Mouse (Mus musculus) liver, embryonic 12.5 days (tissue): ENCODE measurements around the gene Pygo1. TPM values are rescaled to one million over a fixed set of nuclear protein-coding genes. Genes with fewer than 3 reads are reported as not detected.
A peak's percentile ranks its signal among the peaks of the same experiment; 100 is the strongest.

Source experiments
- ATAC-seq: fragments of 200-750 bp; cut with Nextera tagmentation; 2 replicates; pipeline ENCODE4 v1.8.0; 2017; ENCODE audit warnings: moderate number of reproducible peaks, mild to moderate bottlenecking, moderate library complexity
- H3K27ac ChIP-seq: fragments of 300-500 bp; sonication (generic); 2 replicates; pipeline ENCODE4 v1.5.1; 2016; ENCODE audit warnings: mild to moderate bottlenecking
- H3K27me3 ChIP-seq: fragments of 300-500 bp; sonication (generic); replicated peaks from 2 replicates; pipeline ENCODE4 v1.6.1; 2016; ENCODE audit warnings: mild to moderate bottlenecking, moderate library complexity
- H3K36me3 ChIP-seq: fragments of 300-500 bp; sonication (generic); 2 replicates; pipeline ENCODE4 v1.6.1; 2016; ENCODE audit warnings: mild to moderate bottlenecking, moderate library complexity
- H3K4me1 ChIP-seq: fragments of 300-500 bp; sonication (generic); 2 replicates; pipeline ENCODE4 v1.6.1; 2016
- H3K4me2 ChIP-seq: fragments of 300-500 bp; sonication (generic); 2 replicates; pipeline ENCODE4 v1.6.1; 2016; ENCODE audit warnings: mild to moderate bottlenecking, moderate library complexity
- H3K4me3 ChIP-seq: fragments of 300-500 bp; sonication (generic); 2 replicates; pipeline ENCODE4 v1.5.1; 2016; ENCODE audit warnings: mild to moderate bottlenecking, moderate library complexity
- H3K9ac ChIP-seq: fragments of 300-500 bp; sonication (generic); 2 replicates; pipeline ENCODE4 v1.6.1; 2016; ENCODE audit warnings: mild to moderate bottlenecking, moderate library complexity
- H3K9me3 ChIP-seq: fragments of 300-500 bp; sonication (generic); replicated peaks from 2 replicates; pipeline ENCODE4 v1.6.1; 2016; ENCODE audit warnings: mild to moderate bottlenecking, moderate library complexity
- WGBS: fragments of 180-500 bp; shearing (Covaris S2); methylation state at CpG from one replicate; pipeline ENCODE4 v1.1.7; 2016; ENCODE audit not compliant: insufficient replicate concordance; 5-methylcytosine and 5-hydroxymethylcytosine counted together
- polyA plus RNA-seq: library from polyadenylated mRNA; unstranded; fragments of >200 nt; fragmentation: Nextera tagmentation; extraction: Ambion mirVana; gene quantifications from 2 replicates; pipeline ENCODE4 v1.2.1, GENCODE M21; 2016

Gene Pygo1
- polyA plus RNA-seq, 1 experiment from 2014 or later, result 0.35 TPM

DNA sequence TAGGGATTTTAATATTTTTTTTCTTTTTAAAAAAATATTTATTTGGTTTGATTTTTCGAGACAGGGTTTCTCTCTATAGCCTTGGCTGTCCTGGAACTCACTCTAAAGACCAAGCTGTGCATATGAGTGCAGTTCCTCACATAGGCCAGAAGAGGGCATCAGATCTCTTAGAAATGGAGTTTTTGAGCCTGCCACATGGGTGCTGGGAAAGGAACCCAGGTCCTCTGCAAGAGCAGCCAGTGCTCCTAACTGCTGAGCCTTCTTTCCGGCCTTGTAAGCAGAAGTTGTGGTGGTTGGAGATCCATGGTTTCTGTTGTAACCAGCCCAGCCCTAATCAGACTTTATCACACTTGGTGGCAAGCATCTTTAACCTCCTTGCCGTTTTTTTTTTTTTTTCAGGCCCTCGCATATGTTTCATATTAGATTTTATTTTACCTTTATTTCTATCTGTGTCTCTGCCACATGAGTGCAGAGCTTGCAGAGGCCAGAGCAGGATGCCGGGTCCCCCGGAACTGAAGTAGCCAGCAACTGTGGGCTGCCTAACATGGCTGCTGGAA lies 30.6 kb upstream of the Pygo1 start:
- Histone ChIP-seq H3K9ac (no peak overlapping the region), H3K4me2 (no peak overlapping the region), H3K36me3 (no peaks in the 10 kb centered on the region), H3K27me3 (no peaks in the 10 kb centered on the region), H3K4me1 (no peaks in the 10 kb centered on the region), H3K9me3 (no peaks in the 10 kb centered on the region), H3K27ac (no peak overlapping the region), H3K4me3 (no peak overlapping the region)
- ATAC-seq, result no peak
- WGBS, result 78% methylated on average over 6 of the region's 6 CpGs

DNA sequence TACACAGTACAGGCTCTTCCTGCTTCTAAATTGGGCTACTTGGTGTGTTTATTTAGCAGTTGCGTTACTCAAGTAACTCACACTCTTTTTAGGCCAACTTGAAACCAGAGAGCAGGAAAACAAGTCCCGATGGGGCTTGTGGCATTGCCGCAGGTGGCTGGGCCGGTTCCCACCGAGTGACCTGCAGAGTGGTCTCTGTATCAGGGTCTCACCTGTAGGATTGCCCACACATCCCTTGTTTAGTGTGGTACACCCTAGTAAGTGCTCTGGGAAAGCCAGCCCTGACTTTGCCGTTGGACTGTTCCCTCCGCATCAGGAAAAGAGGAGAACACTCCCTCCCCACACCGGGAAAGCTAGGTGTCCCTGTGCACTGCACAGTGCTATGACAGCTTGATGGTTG lies 23.4 kb upstream of the Pygo1 start:
- H3K36me3 ChIP-seq, result no peaks in the 10 kb centered on the region
- H3K4me2 ChIP-seq, result no peak overlapping the region
- ATAC-seq, result no peak
- H3K4me3 ChIP-seq, result no peak overlapping the region
- peaks cover 11% of the 10 kb centered on the region for H3K4me1 ChIP-seq
- no peak overlapping the region for H3K9ac ChIP-seq
- 77% methylated on average over 8 of the region's 8 CpGs for WGBS
- H3K9me3 ChIP-seq, result no peaks in the 10 kb centered on the region
- no peak overlapping the region for H3K27ac ChIP-seq
- no peaks in the 10 kb centered on the region for H3K27me3 ChIP-seq

DNA sequence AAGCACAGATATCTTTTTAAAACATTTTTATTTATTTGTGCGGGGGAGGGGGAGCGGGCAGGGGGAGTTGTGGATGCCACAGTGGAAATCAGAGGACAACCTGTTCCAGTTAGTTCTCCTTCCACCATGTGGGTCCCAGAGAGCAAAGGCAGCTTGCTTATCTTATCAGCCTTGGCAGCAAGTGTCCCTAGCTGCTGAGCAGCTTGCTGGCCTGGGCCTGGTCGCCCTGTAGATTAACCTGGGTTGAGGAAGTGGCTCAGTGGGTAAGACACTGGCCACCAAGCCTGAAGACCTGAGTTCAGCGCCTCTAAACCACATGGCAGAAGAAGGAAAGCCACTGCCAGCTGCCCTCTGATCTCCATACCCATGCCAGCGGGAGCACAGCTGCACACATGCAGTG lies 22.8 kb upstream of the Pygo1 start:
- Histone ChIP-seq H3K9me3 (no peaks in the 10 kb centered on the region), H3K27me3 (no peaks in the 10 kb centered on the region), H3K4me1 (peaks cover 11% of the 10 kb centered on the region), H3K4me2 (no peak overlapping the region), H3K27ac (no peak overlapping the region), H3K9ac (no peak overlapping the region), H3K4me3 (no peak overlapping the region), H3K36me3 (no peaks in the 10 kb centered on the region)
- WGBS, result 48% methylated on average over 5 of the region's 5 CpGs
- ATAC-seq, result peak; percentile 88

DNA sequence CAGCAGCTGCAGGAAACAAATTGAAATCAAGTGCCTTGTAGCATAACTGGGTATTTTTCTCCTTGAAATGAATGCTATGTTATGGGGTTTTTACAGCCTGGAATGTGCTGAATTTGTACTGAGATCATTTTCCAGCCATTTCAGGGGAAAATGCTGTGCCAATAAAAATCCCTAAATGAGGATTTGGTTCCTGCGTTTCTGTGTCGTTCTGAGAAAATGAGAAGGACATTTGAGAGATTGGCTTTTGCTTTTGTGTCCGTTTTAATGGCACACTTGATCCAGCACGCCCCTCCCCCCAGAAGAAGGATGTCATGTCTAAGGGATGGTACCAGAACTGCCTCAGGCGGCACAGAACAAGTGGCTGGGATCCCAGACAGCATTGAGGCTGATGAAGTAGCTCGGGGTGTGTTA lies 18.7 kb upstream of the Pygo1 start:
- Histone ChIP-seq H3K27me3 (no peaks in the 10 kb centered on the region), H3K4me2 (no peak overlapping the region), H3K27ac (no peak overlapping the region), H3K9ac (no peak overlapping the region), H3K9me3 (no peaks in the 10 kb centered on the region), H3K4me1 (peaks cover 11% of the 10 kb centered on the region), H3K4me3 (no peak overlapping the region), H3K36me3 (no peaks in the 10 kb centered on the region)
- 70% methylated on average over 6 of the region's 6 CpGs for WGBS
- no peak for ATAC-seq

DNA sequence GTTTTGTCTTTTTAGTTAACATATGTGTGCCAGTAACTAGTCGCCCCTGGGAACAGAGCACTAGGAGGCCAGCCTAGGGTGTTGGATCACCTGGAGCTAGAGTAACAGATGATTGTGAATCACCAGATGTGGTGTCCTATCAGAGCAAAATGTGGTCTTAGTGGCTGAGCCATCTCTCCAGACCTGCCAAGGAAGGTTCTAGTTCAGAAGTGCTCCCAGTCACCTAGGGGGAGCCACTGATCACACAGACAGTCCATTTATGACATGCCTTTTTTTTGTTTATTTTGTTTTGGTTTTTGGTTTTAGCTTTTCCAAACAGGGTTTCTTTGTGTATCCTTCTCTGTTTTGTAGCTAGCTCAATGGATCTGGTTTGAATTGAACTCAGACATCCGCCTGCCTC lies 14.1 kb upstream of the Pygo1 start:
- no peaks in the 10 kb centered on the region for H3K9me3 ChIP-seq
- 0 out of 2 replicates have a peak, but pooled peaks cover 5% of the 10 kb centered on the region for H3K4me1 ChIP-seq
- no peak overlapping the region for H3K27ac ChIP-seq
- H3K4me3 ChIP-seq, result no peak overlapping the region
- no peaks in the 10 kb centered on the region for H3K27me3 ChIP-seq
- H3K36me3 ChIP-seq, result no peaks in the 10 kb centered on the region
- WGBS, result 65% methylated on average over 2 of the region's 2 CpGs
- H3K4me2 ChIP-seq, result no peak overlapping the region
- no peak overlapping the region for H3K9ac ChIP-seq
- no peak for ATAC-seq

DNA sequence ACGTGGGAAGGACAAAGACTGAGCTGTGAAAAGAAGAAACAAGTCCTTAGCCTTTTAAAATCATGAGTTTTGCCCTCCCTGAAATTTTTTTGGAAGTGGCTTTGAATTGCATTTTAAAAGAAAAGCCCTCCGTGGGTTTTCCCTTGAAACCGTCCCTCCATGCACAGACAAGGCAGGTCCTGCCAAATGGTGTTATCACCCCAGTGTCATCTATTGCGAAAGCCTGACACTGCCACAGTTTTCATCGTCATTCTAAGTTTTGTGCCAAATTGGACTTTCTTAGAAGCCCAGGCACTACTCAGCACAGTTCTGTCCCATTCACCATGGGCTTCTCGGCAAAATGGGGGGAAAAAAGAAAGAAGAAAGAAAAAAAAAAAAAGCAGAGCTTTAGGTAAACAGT lies 11.9 kb upstream of the Pygo1 start:
- Histone ChIP-seq H3K9ac (no peak overlapping the region), H3K36me3 (no peaks in the 10 kb centered on the region), H3K4me3 (no peak overlapping the region), H3K27me3 (no peaks in the 10 kb centered on the region), H3K4me2 (no peak overlapping the region), H3K4me1 (0 out of 2 replicates have a peak, but pooled peaks cover 5% of the 10 kb centered on the region), H3K9me3 (no peaks in the 10 kb centered on the region), H3K27ac (no peak overlapping the region)
- no peak for ATAC-seq
- 42% methylated on average over 6 of the region's 6 CpGs for WGBS

DNA sequence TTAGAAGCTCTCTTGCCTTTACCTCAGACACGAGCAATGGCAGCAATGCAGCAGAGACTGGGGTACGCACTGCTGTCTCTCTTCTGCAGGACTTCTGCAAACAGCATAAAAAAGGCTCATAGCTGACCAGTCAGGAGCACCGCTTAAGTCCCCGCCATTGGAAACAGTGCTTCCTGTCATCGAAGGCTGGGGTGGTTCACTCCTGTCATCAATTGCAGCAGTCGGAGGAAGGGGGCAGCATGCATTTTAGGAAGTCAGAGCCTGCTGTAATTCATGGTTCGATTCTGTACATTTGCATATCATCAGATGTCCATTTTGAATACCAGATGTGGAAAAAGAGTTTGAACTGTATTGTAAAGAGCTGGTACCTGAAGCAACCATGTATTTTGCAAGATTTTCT lies 9.7 kb upstream of the Pygo1 start:
- Histone ChIP-seq H3K9ac (no peak overlapping the region), H3K27me3 (no peaks in the 10 kb centered on the region), H3K4me3 (no peak overlapping the region), H3K4me1 (0 out of 2 replicates have a peak, but pooled peaks cover 5% of the 10 kb centered on the region), H3K36me3 (no peaks in the 10 kb centered on the region), H3K9me3 (no peaks in the 10 kb centered on the region), H3K27ac (no peak overlapping the region), H3K4me2 (no peak overlapping the region)
- ATAC-seq, result no peak
- WGBS, result 41% methylated on average over 7 of the region's 7 CpGs

DNA sequence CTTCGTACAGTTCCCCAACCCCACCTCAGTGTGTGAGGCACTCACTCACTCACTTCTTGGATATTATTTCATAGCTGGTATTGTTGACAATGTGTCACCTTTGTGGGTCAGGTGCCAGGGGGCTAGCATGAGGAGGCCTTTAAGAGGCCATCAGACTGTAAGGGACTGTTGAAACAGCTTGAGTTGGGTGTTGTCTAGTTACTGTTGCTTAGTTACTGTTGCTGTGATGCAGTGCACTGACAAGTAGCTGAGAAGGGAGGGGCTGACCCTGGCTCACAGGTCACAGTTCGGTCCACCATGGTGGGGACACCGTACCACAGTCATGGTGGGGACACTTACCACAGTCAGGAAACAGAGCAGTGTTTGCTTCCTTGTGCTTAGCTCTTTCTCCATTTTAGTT lies 2.4 kb upstream of the Pygo1 start:
- no peak for ATAC-seq
- WGBS, result 71% methylated on average over 3 of the region's 3 CpGs
- no peak overlapping the region for H3K9ac ChIP-seq
- no peak overlapping the region for H3K4me3 ChIP-seq
- no peaks in the 10 kb centered on the region for H3K36me3 ChIP-seq
- H3K27me3 ChIP-seq, result peaks cover 63% of the 10 kb centered on the region
- H3K4me1 ChIP-seq, result peaks cover 6% of the 10 kb centered on the region; the same call in 1 of the 2 replicates
- no peak overlapping the region for H3K4me2 ChIP-seq
- no peak overlapping the region for H3K27ac ChIP-seq
- no peaks in the 10 kb centered on the region for H3K9me3 ChIP-seq

DNA sequence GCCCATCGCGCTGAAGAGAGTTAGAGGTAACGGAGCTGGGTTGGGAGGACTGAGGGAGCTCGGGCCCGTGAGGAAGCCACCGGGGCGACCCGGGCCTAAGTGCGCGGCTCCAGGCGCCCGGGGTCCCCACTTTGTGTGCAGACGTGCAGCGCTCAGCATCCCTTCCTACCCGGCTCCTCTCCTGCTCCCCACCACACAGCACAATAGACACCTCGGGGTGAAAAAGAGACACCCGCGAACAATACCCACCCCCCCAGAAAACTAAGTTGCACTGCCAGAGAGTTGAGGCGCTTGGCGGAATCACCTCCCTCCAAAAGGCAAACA lies 452 bp downstream of the Pygo1 start:
- peak; percentile 13; the same call in 1 of the 2 replicates for ATAC-seq
- Histone ChIP-seq H3K9ac (peak overlapping the region; percentile 50), H3K4me2 (peak overlapping the region; percentile 74), H3K27ac (no peak overlapping the region), H3K9me3 (no peaks in the 10 kb centered on the region), H3K36me3 (no peaks in the 10 kb centered on the region), H3K4me1 (peaks cover 6% of the 10 kb centered on the region; the same call in 1 of the 2 replicates), H3K4me3 (peak overlapping the region; percentile 58), H3K27me3 (peaks cover 81% of the 10 kb centered on the region)
- WGBS, result 9% methylated on average over 11 of the region's 20 CpGs

DNA sequence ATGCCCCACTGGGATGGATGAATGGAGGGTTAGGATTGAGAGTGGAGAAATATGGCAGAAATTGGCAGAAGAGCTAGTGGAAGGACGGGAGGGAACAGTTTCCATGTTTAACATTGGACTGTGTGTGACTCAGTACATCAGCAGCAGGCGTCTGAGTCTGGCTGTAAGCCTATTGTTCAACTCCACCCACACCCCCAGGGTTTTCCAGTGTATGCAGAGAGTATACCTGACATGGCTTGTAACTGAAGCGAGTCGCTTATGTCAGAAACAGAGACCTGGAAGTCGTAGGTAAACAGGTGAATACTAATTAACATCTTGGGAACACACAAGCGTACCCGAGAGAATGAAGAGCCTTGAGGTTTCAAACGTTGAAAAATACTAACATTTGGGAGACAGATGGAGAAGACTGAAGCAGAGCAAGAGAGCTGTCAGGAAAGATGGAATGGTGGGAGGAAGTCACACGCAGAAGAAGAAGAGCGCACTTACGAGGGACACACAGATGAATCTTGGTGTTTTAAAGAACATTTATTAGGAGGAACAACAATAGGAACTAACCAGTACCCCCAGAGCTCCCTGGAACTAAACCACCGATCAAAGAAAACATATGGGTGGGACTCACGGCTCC lies 5.8 kb downstream of the Pygo1 start:
- Histone ChIP-seq H3K9me3 (no peaks in the 10 kb centered on the region; the same call in 1 of the 2 replicates), H3K4me3 (no peak overlapping the region), H3K4me1 (no peaks in the 10 kb centered on the region), H3K27me3 (peaks cover 36% of the 10 kb centered on the region), H3K4me2 (no peak overlapping the region), H3K36me3 (no peaks in the 10 kb centered on the region), H3K27ac (no peak overlapping the region), H3K9ac (no peak overlapping the region)
- 64% methylated on average over 13 of the region's 13 CpGs for WGBS
- ATAC-seq, result no peak

DNA sequence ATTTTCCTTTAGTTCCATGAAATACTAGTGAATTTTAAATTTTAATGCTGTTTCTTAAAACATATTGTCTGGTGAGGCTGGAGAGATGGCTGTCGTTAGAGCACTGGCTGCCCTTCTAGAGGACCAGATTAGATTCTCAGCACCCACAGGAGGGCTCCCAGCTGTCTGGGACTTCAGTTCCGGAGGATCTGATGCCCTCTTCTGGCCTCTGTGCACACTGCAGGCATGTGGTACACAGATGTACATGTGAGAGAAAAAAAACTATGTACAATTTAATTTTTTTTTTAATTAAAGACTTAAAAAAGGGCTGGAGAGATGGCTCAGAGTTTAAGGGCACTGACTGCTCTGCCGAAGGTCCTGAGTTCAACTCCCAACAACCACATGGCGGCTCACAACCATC lies 9.9 kb downstream of the Pygo1 start:
- H3K9me3 ChIP-seq, result no peaks in the 10 kb centered on the region; the same call in 1 of the 2 replicates
- H3K4me1 ChIP-seq, result no peaks in the 10 kb centered on the region
- no peak for ATAC-seq
- H3K4me2 ChIP-seq, result no peak overlapping the region
- peaks cover 5% of the 10 kb centered on the region; the same call in 1 of the 2 replicates for H3K27me3 ChIP-seq
- no peaks in the 10 kb centered on the region for H3K36me3 ChIP-seq
- H3K4me3 ChIP-seq, result no peak overlapping the region
- H3K27ac ChIP-seq, result no peak overlapping the region
- 76% methylated on average over 4 of the region's 4 CpGs for WGBS
- no peak overlapping the region for H3K9ac ChIP-seq

DNA sequence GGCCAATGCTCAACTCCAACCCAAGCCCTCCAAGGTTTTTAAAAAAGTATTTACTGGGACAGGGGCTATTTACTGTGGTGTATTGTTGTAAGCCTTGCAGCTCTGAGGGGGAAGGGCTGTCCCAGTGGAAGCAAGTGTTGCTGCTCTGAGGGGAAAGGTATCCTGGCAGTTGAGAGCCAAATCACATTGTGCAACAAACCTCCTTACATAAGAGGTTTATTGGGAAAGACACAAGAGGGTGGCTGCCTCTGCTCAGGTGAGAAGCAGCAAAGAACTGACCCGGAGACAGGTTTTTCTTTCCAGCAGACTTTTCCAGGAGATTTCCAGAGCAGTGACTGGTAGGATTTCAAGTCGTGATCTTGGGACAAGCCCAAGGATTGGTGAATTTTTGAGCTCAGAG lies 10.9 kb downstream of the Pygo1 start:
- no peak overlapping the region for H3K4me2 ChIP-seq
- no peaks in the 10 kb centered on the region for H3K27me3 ChIP-seq
- H3K27ac ChIP-seq, result no peak overlapping the region
- no peak overlapping the region for H3K9ac ChIP-seq
- no peaks in the 10 kb centered on the region; the same call in 1 of the 2 replicates for H3K9me3 ChIP-seq
- WGBS, result 49% methylated on average over 2 of the region's 2 CpGs
- H3K4me3 ChIP-seq, result no peak overlapping the region
- no peak for ATAC-seq
- no peaks in the 10 kb centered on the region for H3K4me1 ChIP-seq
- no peaks in the 10 kb centered on the region for H3K36me3 ChIP-seq

DNA sequence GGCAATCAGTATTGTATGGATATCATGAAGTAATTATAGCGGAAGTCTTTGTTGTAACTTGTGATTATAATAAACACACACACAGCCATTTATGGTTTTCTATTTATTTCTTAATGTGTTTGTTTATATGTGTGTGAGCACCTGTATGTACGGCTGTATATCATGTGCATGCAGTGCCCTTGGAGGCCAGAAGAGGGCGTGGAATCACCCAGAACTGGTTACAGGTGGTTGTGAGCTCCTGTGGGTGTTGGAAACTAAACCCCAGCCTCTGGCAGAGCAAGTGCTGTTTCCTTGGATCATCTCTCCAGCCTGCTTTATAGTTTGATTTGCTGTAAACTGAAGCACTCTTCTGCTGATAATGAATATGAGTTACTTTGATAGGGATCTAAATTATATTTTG lies 18.0 kb downstream of the Pygo1 start:
- 49% methylated on average over 3 of the region's 3 CpGs for WGBS
- ATAC-seq, result no peak
- H3K4me1 ChIP-seq, result no peaks in the 10 kb centered on the region
- no peak overlapping the region for H3K27ac ChIP-seq
- H3K27me3 ChIP-seq, result no peaks in the 10 kb centered on the region
- H3K9ac ChIP-seq, result no peak overlapping the region
- H3K4me2 ChIP-seq, result no peak overlapping the region
- peaks cover 3% of the 10 kb centered on the region for H3K9me3 ChIP-seq
- H3K36me3 ChIP-seq, result no peaks in the 10 kb centered on the region
- no peak overlapping the region for H3K4me3 ChIP-seq
